Mouse (Mus musculus) lung, postnatal 0 days (tissue): ENCODE results near the gene Zfp316.

Source experiments
- CTCF ChIP-seq: IDR thresholded peaks from 2 replicates; pipeline ENCODE4 v1.5.1; 2016; ENCODE audit warnings: antibody characterized with exemption, mild to moderate bottlenecking
- EP300 ChIP-seq: IDR thresholded peaks from 2 replicates; pipeline ENCODE4 v1.6.1; 2016; ENCODE audit warnings: antibody characterized with exemption, mild to moderate bottlenecking, control low read depth

DNA sequence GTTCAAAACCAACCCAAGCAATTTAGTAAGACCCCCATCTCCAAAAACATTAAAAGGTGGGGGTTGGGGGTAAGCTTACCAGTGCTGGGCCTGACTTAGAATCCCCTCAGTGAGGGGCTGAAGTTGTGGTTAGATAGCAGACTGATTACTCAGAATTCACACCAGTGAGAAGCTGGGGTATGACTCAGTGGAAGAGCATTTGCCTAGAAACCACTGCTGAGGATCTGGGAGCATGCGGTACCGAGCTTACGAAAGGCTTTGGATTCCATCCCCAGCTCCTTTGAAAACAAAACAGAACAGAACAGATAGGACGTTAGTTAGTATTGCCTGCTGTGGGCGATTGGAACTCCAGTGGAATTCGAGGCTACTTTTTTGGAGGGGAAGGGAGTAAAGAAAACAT is 1.8 kb upstream of the Zfp316 start:
- TF ChIP-seq CTCF (no peak), EP300 (no peak)
